Mouse (Mus musculus): ENCODE data around the gene Srek1. TPM values are rescaled to one million over a fixed set of nuclear protein-coding genes. Genes with fewer than 3 reads are reported as not detected.

Gene Srek1
- total and polyA plus RNA-seq, 3 experiments: 31.0 to 68.5 TPM; not detected in 1

DNA sequence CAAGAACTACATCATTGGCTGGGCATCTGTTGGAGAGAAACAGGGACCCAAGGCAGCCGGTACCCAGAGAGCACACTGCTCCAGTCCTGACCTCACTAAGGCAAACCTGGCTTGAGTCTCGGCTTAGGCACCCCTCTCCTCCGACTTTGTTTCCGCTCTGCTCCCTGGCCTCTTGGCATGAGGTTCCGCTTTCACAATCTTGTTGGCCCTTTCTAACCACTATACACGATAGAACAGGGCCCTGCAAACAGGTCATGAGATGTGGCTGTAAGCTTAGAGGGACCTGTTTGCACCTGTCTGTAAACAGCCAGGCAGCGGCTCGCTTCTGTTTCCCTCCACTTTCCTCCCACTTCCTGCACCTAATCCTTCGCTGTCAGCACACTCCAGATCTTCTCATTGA is 76.4 kb downstream of the Srek1 start:
- H3K27me3 ChIP-seq (ENCODE audit: control insufficient read depth in 1 of 2, insufficient read depth in 2 of 2, low read length in 2 of 2): no peaks in the 10 kb centered on the region; a peak in 1 of 4 replicates
- H3K27ac ChIP-seq (ENCODE audit: control insufficient read depth, low read depth, low read length): no peak overlapping the region
- no peak for TF ChIP-seq ZKSCAN1 (IDR thresholded peaks at IDR 0.05; ENCODE audit: low read depth, low read length)
- no peak for TF ChIP-seq MXI1 (IDR thresholded peaks at IDR 0.05; ENCODE audit: low read depth, low read length)
- TF ChIP-seq MAZ (IDR thresholded peaks at IDR 0.05; ENCODE audit: low read depth, low read length): no peak
- TF ChIP-seq BHLHE40 (IDR thresholded peaks at IDR 0.05; ENCODE audit: borderline replicate concordance, low read depth, low read length): no peak
- no peak for TF ChIP-seq SIN3A (IDR thresholded peaks at IDR 0.05; ENCODE audit: low read length)
- TF ChIP-seq MEF2A (IDR thresholded peaks at IDR 0.05; ENCODE audit: extremely low read depth, insufficient replicate concordance, low read depth, low read length, poor library complexity, severe bottlenecking): no peak
- TF ChIP-seq NRF1 (IDR thresholded peaks at IDR 0.05; ENCODE audit: insufficient read depth, low read depth, low read length, poor library complexity, severe bottlenecking): no peak
- TF ChIP-seq USF2 (IDR thresholded peaks at IDR 0.05; ENCODE audit: borderline replicate concordance in 1 of 2, insufficient read depth in 1 of 2, low read depth in 1 of 2, low read length in 2 of 2): no peak
- no peak for TF ChIP-seq TAL1 (IDR thresholded peaks at IDR 0.05; ENCODE audit: low read length)
- no peak for TF ChIP-seq JUND (IDR thresholded peaks at IDR 0.05; ENCODE audit: low read depth, low read length)
- no peak for TF ChIP-seq ZNF384 (IDR thresholded peaks at IDR 0.05; ENCODE audit: low read depth, low read length)
- no peak for TF ChIP-seq CHD1 (IDR thresholded peaks at IDR 0.05; ENCODE audit: low read depth, low read length)
- TF ChIP-seq TBP (IDR thresholded peaks at IDR 0.05; ENCODE audit: low read depth, low read length): no peak
- TF ChIP-seq EP300 (IDR thresholded peaks at IDR 0.05; ENCODE audit: low read depth in 1 of 2, low read length in 2 of 2): no peak
- no peak for TF ChIP-seq MYB (IDR thresholded peaks at IDR 0.05; ENCODE audit: low read depth, low read length)
- TF ChIP-seq RCOR1 (IDR thresholded peaks at IDR 0.05; ENCODE audit: low read depth, low read length): no peak
- TF ChIP-seq SMC3 (IDR thresholded peaks at IDR 0.05; ENCODE audit: low read depth, low read length): no peak
- TF ChIP-seq POLR2A (IDR thresholded peaks at IDR 0.05; ENCODE audit: control insufficient read depth in 1 of 2, insufficient read depth in 1 of 2, low read depth in 1 of 2, low read length in 2 of 2, poor library complexity in 1 of 2): no peak
- TF ChIP-seq UBTF (IDR thresholded peaks at IDR 0.05; ENCODE audit: borderline replicate concordance, insufficient read depth, low read depth, low read length): no peak
- no peak for DNase-seq (ENCODE audit: low read depth, low spot score)
- no peaks in the 10 kb centered on the region; a peak in 1 of 4 replicates for H3K4me1 ChIP-seq (ENCODE audit: control insufficient read depth in 1 of 2, insufficient read depth in 2 of 2, low read length in 2 of 2)
- H3K9me3 ChIP-seq (replicated peaks; ENCODE audit: insufficient read depth, low read length): no peaks in the 10 kb centered on the region
- no peaks in the 10 kb centered on the region; a peak in 1 of 4 replicates for H3K36me3 ChIP-seq (ENCODE audit: control insufficient read depth in 1 of 2, insufficient read depth in 2 of 2, low read length in 2 of 2)
- H3K79me2 ChIP-seq (ENCODE audit: control insufficient read depth, insufficient read depth, low read length, poor library complexity): no peaks in the 10 kb centered on the region
- no peak overlapping the region for H3K4me3 ChIP-seq (ENCODE audit: control insufficient read depth in 1 of 2, insufficient read depth in 1 of 2, low read depth in 2 of 2, low read length in 2 of 2)
- H3K9ac ChIP-seq (ENCODE audit: control insufficient read depth, low read depth, low read length, poor library complexity, severe bottlenecking): no peak overlapping the region

DNA sequence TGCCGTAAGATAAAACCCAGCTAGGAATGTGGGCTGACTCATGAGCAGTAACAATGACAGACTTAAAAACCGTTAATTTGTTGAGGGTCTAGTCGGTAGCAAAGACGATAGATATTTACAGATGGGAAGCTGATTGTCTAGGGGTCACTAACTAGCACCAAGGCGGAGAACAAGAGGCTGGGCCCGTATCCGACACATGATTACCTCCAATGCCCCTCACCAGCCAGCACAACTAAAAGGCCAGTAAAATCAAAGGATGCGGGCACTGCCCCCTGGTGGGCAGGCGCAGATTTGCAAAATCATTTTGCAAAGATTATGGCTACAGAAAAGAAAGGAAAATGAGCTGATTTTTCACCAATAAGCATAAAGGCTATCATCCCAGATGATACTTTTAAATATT is 78.2 kb downstream of the Srek1 start:
- no peaks in the 10 kb centered on the region; a peak in 1 of 4 replicates for H3K27me3 ChIP-seq (ENCODE audit: control insufficient read depth in 1 of 2, insufficient read depth in 2 of 2, low read length in 2 of 2)
- H3K9me3 ChIP-seq (replicated peaks; ENCODE audit: insufficient read depth, low read length): no peaks in the 10 kb centered on the region
- H3K79me2 ChIP-seq (ENCODE audit: control insufficient read depth, insufficient read depth, low read length, poor library complexity): no peaks in the 10 kb centered on the region
- H3K4me3 ChIP-seq (ENCODE audit: control insufficient read depth in 1 of 2, insufficient read depth in 1 of 2, low read depth in 2 of 2, low read length in 2 of 2): peak overlapping the region; percentile 19 to 45; a peak in 3 of 4 replicates
- DNase-seq (ENCODE audit: low read depth, low spot score): peak; percentile 66
- H3K9ac ChIP-seq (ENCODE audit: control insufficient read depth, low read depth, low read length, poor library complexity, severe bottlenecking): peak overlapping the region; percentile 31; the same call in 1 of the 2 replicates
- no peak overlapping the region for H3K27ac ChIP-seq (ENCODE audit: control insufficient read depth, low read depth, low read length)
- H3K4me1 ChIP-seq (ENCODE audit: control insufficient read depth in 1 of 2, insufficient read depth in 2 of 2, low read length in 2 of 2): no peaks in the 10 kb centered on the region; a peak in 1 of 4 replicates
- no peaks in the 10 kb centered on the region; a peak in 1 of 4 replicates for H3K36me3 ChIP-seq (ENCODE audit: control insufficient read depth in 1 of 2, insufficient read depth in 2 of 2, low read length in 2 of 2)
- no peak for TF ChIP-seq ZKSCAN1 (IDR thresholded peaks at IDR 0.05; ENCODE audit: low read depth, low read length)
- no peak for TF ChIP-seq ZMIZ1 (IDR thresholded peaks at IDR 0.05; ENCODE audit: low read depth, low read length)
- TF ChIP-seq GABPA (IDR thresholded peaks at IDR 0.05; ENCODE audit: low read depth, low read length): no peak
- TF ChIP-seq KAT2A (conservative IDR thresholded peaks at IDR 0.05; ENCODE audit: low read depth, low read length): no peak
- TF ChIP-seq GATA1 (IDR thresholded peaks at IDR 0.05; ENCODE audit: low read depth, low read length): no peak
- no peak for TF ChIP-seq NRF1 (IDR thresholded peaks at IDR 0.05; ENCODE audit: insufficient read depth, low read depth, low read length, poor library complexity, severe bottlenecking)
- TF ChIP-seq POLR2AphosphoS2 (IDR thresholded peaks at IDR 0.05; ENCODE audit: low read length): no peak
- TF ChIP-seq CTCF (IDR thresholded peaks at IDR 0.05 in 2 of 3, conservative IDR thresholded peaks at IDR 0.05 in 1 of 3; ENCODE audit: control insufficient read depth in 1 of 3, insufficient read depth in 1 of 3, low read depth in 2 of 3, low read length in 3 of 3, poor library complexity in 1 of 3, severe bottlenecking in 1 of 3): peak; percentile 76 to 85 (median 84)
- TF ChIP-seq CHD1 (IDR thresholded peaks at IDR 0.05; ENCODE audit: low read depth, low read length): no peak
- peak; percentile 74 for TF ChIP-seq SMC3 (IDR thresholded peaks at IDR 0.05; ENCODE audit: low read depth, low read length)
- TF ChIP-seq E2F4 (IDR thresholded peaks at IDR 0.05; ENCODE audit: borderline replicate concordance, low read depth, low read length): no peak
- no peak for TF ChIP-seq MYB (IDR thresholded peaks at IDR 0.05; ENCODE audit: low read depth, low read length)
- TF ChIP-seq TAL1 (IDR thresholded peaks at IDR 0.05; ENCODE audit: low read length): no peak
- no peak for TF ChIP-seq MAFK (IDR thresholded peaks at IDR 0.05; ENCODE audit: borderline replicate concordance, low read depth, low read length)
- TF ChIP-seq USF1 (IDR thresholded peaks at IDR 0.05; ENCODE audit: low read depth, low read length): no peak
- TF ChIP-seq RCOR1 (IDR thresholded peaks at IDR 0.05; ENCODE audit: low read depth, low read length): no peak
- TF ChIP-seq SIN3A (IDR thresholded peaks at IDR 0.05; ENCODE audit: low read length): no peak
- TF ChIP-seq MYC (IDR thresholded peaks at IDR 0.05; ENCODE audit: low read depth, low read length): no peak
- TF ChIP-seq TCF12 (IDR thresholded peaks at IDR 0.05; ENCODE audit: low read depth, low read length): no peak
- TF ChIP-seq UBTF (IDR thresholded peaks at IDR 0.05; ENCODE audit: borderline replicate concordance, insufficient read depth, low read depth, low read length): no peak

Data from MEL (cell line).